Mouse (Mus musculus): ENCODE measurements at regions not wholly inside any gene's neighbourhood (a gene's known extent, or its start where the extent isn't known, plus 50 kb on each side); places are given as distances from the start of the nearest gene placed in this dataset.

GRCm38 (mm10) chr10:122519274-122519790, 71.0 kb downstream of the Avpr1a start:
- TF ChIP-seq MAX (IDR thresholded peaks at IDR 0.05; ENCODE audit: low read length) (no peak), ETS1 (conservative IDR thresholded peaks at IDR 0.05; ENCODE audit: low read depth, low read length) (no peak), MXI1 (IDR thresholded peaks at IDR 0.05; ENCODE audit: low read depth, low read length) (no peak), CTCF (conservative IDR thresholded peaks at IDR 0.05 in 1 of 2, IDR thresholded peaks at IDR 0.05 in 1 of 2; ENCODE audit: low read depth in 2 of 2, low read length in 2 of 2) (no peak)
